Mouse (Mus musculus): ENCODE results near the gene A930009A15Rik. TPM values are rescaled to one million over a fixed set of nuclear protein-coding genes. Genes with fewer than 3 reads are reported as not detected.

Gene A930009A15Rik
- total RNA-seq (2014; rRNA removed) (not detected in 2 replicates), polyA plus RNA-seq (2012; rRNA removed) (not detected in 2 replicates)

DNA sequence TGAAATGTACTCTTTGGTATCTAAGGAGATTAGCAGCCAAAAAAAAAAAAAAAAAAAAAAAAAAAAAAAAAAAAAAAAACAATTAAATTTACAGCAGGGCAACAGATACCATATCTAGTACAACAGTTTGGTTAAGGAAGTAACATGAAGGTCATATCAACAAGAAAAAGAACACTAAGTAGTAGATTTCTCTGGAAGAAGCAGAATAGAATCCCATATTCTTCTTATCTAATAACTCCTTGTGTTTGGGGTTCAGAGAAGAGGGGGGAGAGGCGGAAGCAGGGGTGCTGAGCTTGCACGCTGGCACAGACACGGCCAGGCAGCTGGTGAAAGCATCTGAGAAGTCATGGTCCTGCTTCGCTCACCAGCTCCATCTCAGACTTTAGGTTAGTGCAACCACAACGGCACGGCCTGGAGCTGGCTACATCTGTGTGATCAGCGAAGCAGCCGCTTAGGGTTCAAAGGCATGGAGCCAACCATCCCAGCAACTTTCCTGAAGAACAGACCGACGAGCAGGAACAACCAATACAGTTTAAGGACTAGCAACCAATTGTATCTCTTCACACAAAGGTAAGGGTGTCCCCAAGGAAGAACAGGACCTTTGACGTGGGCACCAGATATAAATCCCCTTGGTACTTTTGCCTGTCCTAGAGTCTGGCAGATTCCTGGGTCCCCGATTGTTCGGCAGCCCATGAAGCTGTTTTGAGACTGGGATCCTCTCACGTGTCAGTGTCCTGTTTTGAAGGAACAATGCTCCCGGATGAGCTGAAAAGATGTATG is at the start of gene A930009A15Rik:
TSS of gene A930009A15Rik (plus strand) at position 275 of the 780 bp plus-strand sequence.
- Histone ChIP-seq H3K27ac (replicated peaks; ENCODE audit: insufficient read depth, low read depth, low read length) (no peak within 1 kb of the TSS), H3K9ac (ENCODE audit: low read depth, low read length) (no peak within 1 kb of the TSS), H3K79me2 (ENCODE audit: control insufficient read depth, insufficient read depth, low read length) (no peaks in the 10 kb centered on the region), H3K4me3 (ENCODE audit: insufficient read depth, low read depth, low read length) (no peak within 1 kb of the TSS), H3K27me3 (ENCODE audit: control insufficient read depth, insufficient read depth, low read length) (no peaks in the 10 kb centered on the region), H3K4me1 (ENCODE audit: control insufficient read depth, insufficient read depth, low read length) (no peaks in the 10 kb centered on the region), H3K36me3 (ENCODE audit: control insufficient read depth, insufficient read depth, low read length) (no peaks in the 10 kb centered on the region)
- no peak for DNase-seq (ENCODE audit: extremely low read depth, low read depth, low spot score)
- 85% methylated on average over 15 of the region's 15 CpGs for WGBS
- no peak for TF ChIP-seq CTCF (IDR thresholded peaks at IDR 0.05; ENCODE audit: low read depth, low read length)
- TF ChIP-seq POLR2A (IDR thresholded peaks at IDR 0.05; ENCODE audit: extremely low read depth, insufficient read depth, low read length), result no peak

- Histone ChIP-seq H3K4me3 (ENCODE audit: insufficient read depth, low read depth, low read length) (no peak overlapping the region), H3K4me1 (ENCODE audit: control insufficient read depth, insufficient read depth, low read length) (no peaks in the 10 kb centered on the region), H3K36me3 (ENCODE audit: control insufficient read depth, insufficient read depth, low read length) (no peaks in the 10 kb centered on the region), H3K27me3 (ENCODE audit: control insufficient read depth, insufficient read depth, low read length) (no peaks in the 10 kb centered on the region), H3K27ac (replicated peaks; ENCODE audit: insufficient read depth, low read depth, low read length) (no peak overlapping the region), H3K9ac (ENCODE audit: low read depth, low read length) (no peak overlapping the region), H3K79me2 (ENCODE audit: control insufficient read depth, insufficient read depth, low read length) (no peaks in the 10 kb centered on the region)
- no peak for TF ChIP-seq CTCF (IDR thresholded peaks at IDR 0.05; ENCODE audit: low read depth, low read length)
- WGBS, result 88% methylated on average over 17 of the region's 17 CpGs
- DNase-seq (ENCODE audit: extremely low read depth, low read depth, low spot score), result no peak
Measured at GRCm38 (mm10) chr10:115520200-115521080, 49.3 kb upstream of the A930009A15Rik start.

DNA sequence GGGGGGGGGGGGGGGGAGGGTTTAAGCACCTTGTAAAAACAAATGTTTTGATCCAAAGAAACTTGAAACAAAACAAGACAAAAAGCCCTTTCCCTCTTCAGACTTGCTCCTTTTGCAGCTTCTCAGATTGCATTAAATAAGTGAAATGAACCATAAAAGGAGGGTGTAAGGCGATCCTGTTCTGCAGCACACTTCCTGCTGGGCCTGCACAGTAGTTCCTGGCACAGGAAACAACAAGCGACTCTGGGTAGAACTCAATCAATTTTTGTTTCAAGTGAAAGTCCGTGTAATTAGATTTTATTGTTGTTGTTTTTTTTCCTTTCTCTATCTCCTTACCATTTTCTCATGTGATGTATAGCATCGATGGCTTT is 48.7 kb upstream of the A930009A15Rik start:
- Histone ChIP-seq H3K9ac (ENCODE audit: low read depth, low read length) (no peak overlapping the region), H3K27me3 (ENCODE audit: control insufficient read depth, insufficient read depth, low read length) (no peaks in the 10 kb centered on the region), H3K27ac (replicated peaks; ENCODE audit: insufficient read depth, low read depth, low read length) (no peak overlapping the region), H3K36me3 (ENCODE audit: control insufficient read depth, insufficient read depth, low read length) (no peaks in the 10 kb centered on the region), H3K4me3 (ENCODE audit: insufficient read depth, low read depth, low read length) (no peak overlapping the region), H3K79me2 (ENCODE audit: control insufficient read depth, insufficient read depth, low read length) (no peaks in the 10 kb centered on the region), H3K4me1 (ENCODE audit: control insufficient read depth, insufficient read depth, low read length) (no peaks in the 10 kb centered on the region)
- no peak for TF ChIP-seq POLR2A (IDR thresholded peaks at IDR 0.05; ENCODE audit: extremely low read depth, insufficient read depth, low read length)
- TF ChIP-seq CTCF (IDR thresholded peaks at IDR 0.05; ENCODE audit: low read depth, low read length), result no peak
- WGBS, result 67% methylated on average over 4 of the region's 4 CpGs
- DNase-seq (ENCODE audit: extremely low read depth, low read depth, low spot score), result no peak

DNA sequence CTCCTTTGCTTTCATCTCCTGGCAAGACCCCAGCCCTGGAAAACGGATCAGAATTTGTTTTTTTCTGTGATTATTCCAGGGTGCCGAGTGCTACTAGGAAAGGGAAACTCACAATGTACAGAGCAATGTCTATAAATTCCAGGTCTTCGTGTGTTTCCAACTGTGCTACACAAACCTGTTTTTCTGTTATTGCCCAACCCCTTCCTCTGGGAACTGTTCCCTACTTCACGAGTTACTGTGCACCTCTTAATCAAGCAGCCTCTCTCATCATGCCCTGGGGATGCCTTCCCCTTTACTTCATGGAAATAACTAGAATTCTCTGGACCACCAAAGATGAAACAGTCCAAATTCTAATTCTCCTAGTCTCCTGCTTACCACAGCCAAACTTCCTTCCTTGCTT is 40.9 kb upstream of the A930009A15Rik start:
- TF ChIP-seq CTCF (IDR thresholded peaks at IDR 0.05; ENCODE audit: low read depth, low read length), result no peak
- no peak for TF ChIP-seq POLR2A (IDR thresholded peaks at IDR 0.05; ENCODE audit: extremely low read depth, insufficient read depth, low read length)
- Histone ChIP-seq H3K36me3 (ENCODE audit: control insufficient read depth, insufficient read depth, low read length) (no peaks in the 10 kb centered on the region), H3K4me1 (ENCODE audit: control insufficient read depth, insufficient read depth, low read length) (no peaks in the 10 kb centered on the region), H3K9ac (ENCODE audit: low read depth, low read length) (no peak overlapping the region), H3K27ac (replicated peaks; ENCODE audit: insufficient read depth, low read depth, low read length) (no peak overlapping the region), H3K4me3 (ENCODE audit: insufficient read depth, low read depth, low read length) (no peak overlapping the region), H3K27me3 (ENCODE audit: control insufficient read depth, insufficient read depth, low read length) (no peaks in the 10 kb centered on the region), H3K79me2 (ENCODE audit: control insufficient read depth, insufficient read depth, low read length) (no peaks in the 10 kb centered on the region)
- DNase-seq (ENCODE audit: extremely low read depth, low read depth, low spot score), result no peak
- WGBS, result 67% methylated on average over 4 of the region's 4 CpGs

- Histone ChIP-seq H3K27ac (replicated peaks; ENCODE audit: insufficient read depth, low read depth, low read length) (no peak overlapping the region), H3K36me3 (ENCODE audit: control insufficient read depth, insufficient read depth, low read length) (no peaks in the 10 kb centered on the region), H3K79me2 (ENCODE audit: control insufficient read depth, insufficient read depth, low read length) (no peaks in the 10 kb centered on the region), H3K9ac (ENCODE audit: low read depth, low read length) (no peak overlapping the region), H3K4me1 (ENCODE audit: control insufficient read depth, insufficient read depth, low read length) (no peaks in the 10 kb centered on the region), H3K4me3 (ENCODE audit: insufficient read depth, low read depth, low read length) (no peak overlapping the region), H3K27me3 (ENCODE audit: control insufficient read depth, insufficient read depth, low read length) (no peaks in the 10 kb centered on the region)
- 88% methylated on average over 12 of the region's 12 CpGs for WGBS
- TF ChIP-seq POLR2A (IDR thresholded peaks at IDR 0.05; ENCODE audit: extremely low read depth, insufficient read depth, low read length), result no peak
- no peak for TF ChIP-seq CTCF (IDR thresholded peaks at IDR 0.05; ENCODE audit: low read depth, low read length)
- no peak for DNase-seq (ENCODE audit: extremely low read depth, low read depth, low spot score)
Measured at GRCm38 (mm10) chr10:115529768-115530167, 40.0 kb upstream of the A930009A15Rik start.

Measured in liver, adult 2 months (tissue).